Mouse (Mus musculus) heart, adult 11 months (tissue): ENCODE results near the gene Eef2k.
"Not testable (repeated sequence)": the region's sequence is repeated elsewhere in the genome, so short reads cannot be mapped to it uniquely, and the experiment has no call there.

Source experiments
- DNase-seq: peaks from one replicate; pipeline ENCODE4 v3.0.0; 2022

Eef2k gene

DNA sequence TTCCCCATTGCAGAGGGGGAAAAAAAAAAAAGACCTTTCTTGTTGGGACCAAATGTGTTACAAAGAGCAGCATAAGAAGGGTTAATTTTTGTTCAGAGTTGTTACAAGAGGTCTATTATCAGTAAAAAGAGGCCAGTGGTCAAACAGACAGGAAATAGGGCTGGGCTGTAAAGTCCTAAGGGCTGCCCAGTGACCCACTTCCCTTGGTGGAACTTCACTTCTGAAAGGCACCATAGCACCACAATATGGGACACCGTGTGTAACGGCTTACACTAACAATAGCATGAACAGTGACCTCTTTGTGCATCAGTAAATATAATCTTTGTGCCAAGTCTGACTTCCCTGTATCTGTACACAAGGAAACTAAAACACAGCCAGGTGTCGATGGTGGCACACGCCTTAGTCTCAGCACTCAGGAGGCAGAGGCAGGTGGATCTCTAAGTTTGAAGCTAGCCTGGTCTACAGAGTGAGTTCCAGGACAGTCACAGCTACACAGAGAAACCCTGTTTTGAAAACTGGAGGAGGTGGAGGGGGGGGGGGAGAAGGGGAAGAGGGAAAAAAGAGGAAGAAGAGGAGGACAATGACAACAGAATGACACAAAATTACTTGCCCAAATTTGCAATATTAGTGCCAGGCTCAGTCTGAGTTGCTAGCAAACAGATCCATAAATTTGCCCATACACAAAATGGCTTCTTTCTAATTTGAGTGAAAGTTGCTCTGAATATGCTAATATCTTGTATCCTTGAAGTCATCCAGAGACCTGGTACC, 41.1 kb downstream of the Eef2k start:
- DNase-seq: no peak

DNA sequence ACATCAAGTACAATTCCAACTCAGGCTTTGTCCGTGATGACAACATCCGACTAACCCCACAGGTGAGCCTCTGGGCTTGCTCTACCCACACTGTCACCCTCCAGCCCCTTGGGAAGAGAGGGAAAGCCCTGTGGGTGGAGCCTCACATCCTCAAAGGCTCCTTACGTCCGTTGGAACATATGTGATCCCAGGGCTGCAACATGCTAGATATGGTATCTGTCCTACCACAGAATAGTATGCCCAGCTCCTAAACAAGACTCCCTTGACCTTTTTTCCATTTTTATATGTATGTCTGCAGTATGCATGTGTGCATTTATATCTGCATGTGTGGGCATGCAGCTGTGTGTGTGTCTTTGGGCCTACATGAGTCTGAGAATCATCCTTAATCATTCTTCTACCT, 42.1 kb downstream of the Eef2k start:
- DNase-seq: no peak

DNA sequence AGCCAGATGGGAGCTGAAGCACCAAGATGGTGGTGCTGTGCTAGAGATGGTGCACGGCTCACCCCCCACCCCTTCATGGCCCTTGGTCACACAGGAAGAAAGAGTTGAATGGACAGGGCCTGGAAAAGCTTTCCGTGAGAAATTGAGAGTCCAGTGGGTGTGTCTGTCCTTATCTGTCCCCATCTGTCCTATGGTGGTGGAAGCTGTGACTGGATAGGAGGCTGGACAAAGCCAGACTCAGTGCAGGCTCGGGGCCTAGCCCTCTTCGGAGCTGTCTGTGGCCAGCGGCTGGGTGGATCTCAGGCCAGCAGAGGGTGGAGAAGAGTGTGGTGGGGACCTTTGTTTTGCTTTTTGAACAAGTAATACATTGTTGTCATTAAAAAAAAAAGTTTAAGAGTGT, 50.5 kb downstream of the Eef2k start:
- DNase-seq: no peak

DNA sequence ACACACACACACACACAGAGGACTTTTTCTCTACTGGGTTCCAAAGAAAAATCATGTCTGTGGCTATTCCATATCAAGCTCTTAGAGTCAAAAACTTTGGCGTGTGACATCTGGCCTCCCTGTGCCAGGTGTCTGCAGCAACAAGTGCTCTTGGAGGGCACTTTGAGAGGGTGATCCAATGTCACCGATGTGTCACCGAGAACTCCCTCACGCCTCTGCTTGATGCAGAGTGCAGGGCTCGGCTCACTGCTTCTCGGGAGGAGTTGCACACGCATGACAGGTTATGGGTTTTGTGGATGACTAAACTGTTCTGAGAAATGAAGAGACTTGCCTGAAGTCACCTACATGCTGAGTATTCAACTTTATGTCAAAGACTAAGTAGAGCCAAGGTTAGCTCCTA, 54.4 kb downstream of the Eef2k start:
- peak; percentile 86 for DNase-seq

DNA sequence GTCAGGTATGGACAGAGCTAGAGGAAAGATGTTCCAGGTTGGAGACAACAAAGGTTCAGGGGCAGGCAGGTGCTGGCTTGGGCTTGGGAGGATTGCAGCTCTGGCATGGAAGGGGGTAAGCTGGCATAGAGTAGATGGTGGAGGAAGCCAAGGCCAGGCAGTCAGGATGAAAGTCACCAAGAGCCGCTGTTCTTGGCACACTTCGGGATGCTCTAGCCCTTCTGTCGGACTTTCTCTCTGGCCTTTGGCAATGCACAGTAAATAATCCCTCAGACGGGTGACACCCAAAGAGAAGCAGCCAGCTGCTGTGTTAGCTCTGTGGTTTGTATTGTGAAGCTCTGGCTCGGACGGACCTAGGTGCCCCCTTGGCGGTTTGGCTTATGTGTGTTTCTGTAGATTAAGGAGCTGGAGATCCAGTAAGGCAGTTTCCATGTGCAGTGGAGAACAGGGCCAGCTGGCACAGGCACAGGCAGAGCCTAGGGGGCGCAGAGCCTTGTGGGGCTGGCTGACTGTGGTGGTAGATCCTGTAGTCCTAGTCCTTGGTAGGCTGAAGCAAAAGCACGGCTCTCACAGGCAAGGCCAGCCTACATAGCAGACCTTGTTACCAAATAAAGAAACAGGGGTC, 55.2 kb downstream of the Eef2k start:
- no peak for DNase-seq

DNA sequence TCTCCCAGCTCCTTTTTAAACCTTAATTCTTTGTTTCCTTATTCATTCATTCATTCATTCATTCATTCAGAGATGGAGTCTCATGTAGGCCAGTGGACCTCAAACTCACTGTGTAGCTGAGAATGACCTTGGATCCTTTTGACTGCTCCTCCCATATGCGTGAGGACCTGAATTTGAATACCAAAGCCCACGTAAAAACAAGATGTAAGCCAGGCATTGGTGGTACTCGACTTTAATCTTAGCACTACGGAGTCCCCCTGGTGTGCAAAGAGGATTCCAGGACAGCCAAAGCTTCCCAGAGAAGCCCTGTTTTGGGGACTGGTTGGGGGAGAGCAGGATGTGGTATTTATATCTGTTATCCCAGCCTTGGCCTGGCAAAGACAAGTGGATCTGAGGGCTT, 57.6 kb downstream of the Eef2k start:
- no peak for DNase-seq

DNA sequence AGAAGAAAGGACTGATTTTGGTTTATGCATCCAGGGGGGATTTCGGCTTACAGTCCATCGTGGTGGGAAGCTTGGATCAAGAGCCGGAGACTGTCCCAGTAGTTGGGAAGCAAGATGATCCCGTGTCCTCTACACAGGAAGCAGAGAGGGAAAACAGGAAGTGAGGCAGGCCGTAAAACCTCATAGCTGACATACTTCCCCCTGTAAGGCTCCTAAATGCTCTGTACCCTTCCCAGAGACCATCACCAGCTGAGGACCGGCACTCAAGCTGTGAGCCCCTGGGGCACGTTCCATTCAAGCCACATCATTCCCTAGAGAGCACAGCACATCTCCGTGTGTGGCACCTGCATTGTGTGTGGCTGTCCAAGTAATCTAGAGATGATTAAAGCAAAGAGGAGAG, 59.1 kb downstream of the Eef2k start:
- peak; percentile 92 for DNase-seq

DNA sequence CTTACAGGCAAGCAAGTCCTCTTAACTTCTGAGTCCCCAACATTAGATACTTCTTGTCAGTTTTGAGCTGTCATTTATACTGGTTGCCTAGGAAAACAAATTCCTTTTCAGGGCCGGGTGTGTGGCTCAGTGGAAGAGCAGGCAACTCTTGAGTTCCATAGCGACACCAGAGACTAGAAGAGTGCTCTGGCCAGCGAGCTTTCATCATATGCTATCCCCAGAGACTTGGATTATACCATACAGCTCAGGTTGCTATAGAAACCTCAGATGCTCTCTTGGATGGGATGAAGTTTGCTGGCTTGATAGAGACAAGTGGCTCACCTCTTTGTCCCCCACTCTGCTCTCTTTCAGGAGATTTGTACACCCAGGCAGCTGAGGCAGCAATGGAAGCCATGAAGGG, 60.3 kb downstream of the Eef2k start:
- no peak for DNase-seq

DNA sequence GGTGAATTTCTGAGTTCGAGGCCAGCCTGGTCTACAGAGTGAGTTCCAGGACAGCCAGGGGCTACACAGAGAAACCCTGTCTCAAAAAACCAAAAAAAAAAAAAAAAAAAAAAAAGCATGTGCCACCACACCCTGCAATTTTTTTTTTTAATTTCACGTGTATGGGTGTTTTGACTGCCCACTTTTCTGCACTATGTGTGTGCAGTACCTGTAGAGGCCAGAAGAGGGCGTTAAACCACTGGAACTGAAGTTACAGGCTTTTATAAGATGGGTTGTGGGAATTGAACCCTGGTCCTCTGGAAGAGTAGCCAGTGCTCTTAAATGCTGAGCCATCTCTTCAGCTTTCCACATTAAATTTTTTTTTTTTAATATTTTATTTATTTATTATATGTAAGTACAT, 67.5 kb downstream of the Eef2k start:
- not testable (repeated sequence) for DNase-seq

DNA sequence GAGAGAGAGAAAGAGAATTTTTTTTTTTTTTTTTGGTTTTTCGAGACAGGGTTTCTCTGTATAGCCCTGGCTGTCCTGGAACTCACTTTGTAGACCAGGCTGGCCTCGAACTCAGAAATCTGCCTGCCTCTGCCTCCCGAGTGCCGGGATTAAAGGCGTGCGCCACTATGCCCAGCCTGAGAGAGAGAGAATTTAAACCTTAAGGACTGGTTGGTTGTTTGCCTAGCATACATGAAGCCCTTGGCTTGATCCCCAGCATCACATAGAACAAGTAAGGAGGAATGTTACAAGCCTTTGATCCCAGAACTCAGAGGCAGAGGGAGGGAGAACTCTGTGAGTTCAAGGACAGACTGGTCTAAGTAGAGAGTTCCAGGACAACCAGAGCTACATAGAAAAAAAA, 68.6 kb downstream of the Eef2k start:
- DNase-seq: not testable (repeated sequence)

DNA sequence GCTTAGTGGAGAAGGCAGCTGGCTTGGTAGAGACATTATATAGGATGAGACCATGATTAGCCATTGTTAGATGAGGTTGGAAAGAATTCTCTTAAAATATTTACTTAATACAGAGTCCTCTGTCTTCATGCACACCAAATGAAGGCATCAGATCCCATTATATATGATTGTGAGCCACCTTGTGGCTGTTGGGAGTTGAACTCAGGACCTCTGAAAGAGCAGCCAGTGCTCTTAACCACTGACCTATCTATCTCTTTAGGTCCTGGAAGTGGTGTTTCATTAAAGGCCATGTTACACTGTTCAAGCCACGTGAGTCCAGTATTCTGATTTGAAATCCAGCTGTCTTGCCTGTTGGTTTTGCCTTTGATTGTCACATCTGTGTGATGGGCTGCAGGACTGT, 70.7 kb downstream of the Eef2k start:
- no peak for DNase-seq

DNA sequence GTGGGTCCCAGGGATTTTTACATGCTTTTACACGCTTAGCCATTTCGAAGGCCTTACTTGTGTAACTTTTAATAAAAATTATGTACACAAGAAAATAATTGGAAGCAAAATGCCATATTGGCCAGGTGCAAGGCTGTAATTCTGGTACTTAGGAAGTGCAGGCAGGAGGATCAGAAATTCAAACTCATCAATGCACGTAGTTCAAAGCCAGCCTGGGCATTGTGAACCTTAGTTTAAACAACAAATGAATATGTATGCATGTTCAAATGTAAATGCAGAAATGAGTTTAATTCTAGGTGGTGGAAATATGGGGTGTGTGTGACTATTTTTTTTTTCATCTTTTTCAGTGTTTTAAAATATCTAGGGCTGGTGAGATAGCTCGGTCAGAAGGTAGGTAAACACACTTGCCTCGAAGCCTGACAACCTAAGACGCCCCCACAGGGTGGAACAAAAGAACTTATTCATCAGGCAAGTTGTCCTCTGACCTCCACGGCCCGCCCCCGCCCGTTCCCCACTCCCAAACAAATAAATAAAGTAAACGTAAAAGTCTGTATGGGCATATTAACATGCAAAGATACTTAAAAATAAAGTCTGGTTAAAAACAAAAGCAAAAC, 73.7 kb downstream of the Eef2k start:
- no peak for DNase-seq

DNA sequence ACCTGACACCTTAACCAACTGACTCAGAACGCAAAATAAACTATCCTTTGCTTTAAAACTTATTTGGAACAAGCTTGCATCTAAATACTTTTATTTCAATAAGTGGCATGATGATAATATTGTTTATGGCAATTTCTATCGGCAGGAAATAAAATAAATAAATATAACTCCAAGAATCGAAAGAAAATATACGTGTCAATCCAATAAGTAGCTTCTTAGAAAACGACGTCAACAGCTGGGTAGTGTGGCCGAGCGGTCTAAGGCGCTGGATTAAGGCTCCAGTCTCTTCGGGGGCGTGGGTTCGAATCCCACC, 74.6 kb downstream of the Eef2k start:
- DNase-seq: no peak

DNA sequence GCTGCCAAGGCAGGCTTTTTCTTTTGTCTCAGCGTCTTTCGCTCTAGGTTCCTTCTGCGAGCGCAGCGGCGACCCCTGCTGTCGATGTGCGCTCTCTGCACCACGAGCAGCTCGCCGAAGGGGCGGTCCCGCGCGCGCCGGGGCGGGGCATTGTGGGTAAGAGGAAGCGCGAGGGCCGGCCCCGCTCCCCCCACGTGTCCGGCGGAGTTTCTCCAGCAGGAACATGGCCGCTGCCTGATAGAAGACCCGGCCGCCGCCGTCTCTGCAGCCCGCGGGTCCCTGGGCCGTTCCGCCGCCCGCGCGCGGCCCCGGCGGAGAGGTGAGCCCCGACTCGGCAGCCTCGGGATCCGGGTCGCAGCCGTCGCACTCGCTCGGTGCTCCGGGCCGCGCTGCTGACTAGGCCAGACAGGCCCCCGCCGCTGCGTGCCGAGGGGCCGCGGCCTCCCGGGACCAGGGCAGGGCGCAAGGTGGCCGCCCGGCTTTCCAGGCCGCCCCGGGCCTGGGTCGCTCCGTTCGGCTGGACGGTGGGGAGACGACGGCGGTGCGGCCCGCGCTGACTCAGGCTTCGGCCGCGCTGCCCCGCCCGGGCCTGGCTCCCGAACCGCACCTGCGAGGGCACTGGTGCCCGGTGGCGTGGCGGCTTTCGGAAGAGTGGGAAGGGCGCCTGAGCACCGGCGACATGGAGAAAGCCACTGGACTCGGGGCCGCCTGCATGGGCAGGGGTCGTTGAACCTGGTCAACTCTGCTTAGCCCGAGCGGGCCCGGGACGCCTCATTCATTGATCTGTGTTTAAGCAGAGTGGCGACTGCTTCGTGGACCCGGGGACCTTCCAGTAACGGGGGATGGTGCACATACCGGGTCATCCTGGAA, 75.2 kb downstream of the Eef2k start, which contains the start of gene Polr3e:
Gene Polr3e, plus strand, starts transcription at position 153 of the 870 bp plus-strand sequence.
- DNase-seq: peak; percentile 100

DNA sequence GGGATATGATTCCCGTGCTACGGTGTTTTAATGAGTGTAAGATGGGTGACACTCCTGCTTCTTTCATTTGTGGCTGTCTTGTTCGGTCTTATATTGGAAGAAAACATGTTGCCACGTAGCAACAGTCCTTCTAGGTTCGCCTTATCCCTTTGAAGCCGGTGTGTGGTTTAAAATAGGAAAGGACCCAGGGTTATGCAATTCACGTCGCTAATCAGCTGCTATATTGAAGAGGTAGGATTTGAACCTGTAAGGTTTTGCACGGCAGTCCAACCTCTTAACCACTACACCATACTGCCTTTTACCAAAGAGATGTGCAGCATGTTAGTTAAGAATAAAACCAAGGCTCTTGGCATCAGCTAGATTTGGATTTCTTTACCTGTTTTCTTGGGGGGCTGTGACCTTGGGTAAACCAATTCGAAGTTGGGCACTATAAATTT, 75.9 kb downstream of the Eef2k start:
- DNase-seq: peak; percentile 96

DNA sequence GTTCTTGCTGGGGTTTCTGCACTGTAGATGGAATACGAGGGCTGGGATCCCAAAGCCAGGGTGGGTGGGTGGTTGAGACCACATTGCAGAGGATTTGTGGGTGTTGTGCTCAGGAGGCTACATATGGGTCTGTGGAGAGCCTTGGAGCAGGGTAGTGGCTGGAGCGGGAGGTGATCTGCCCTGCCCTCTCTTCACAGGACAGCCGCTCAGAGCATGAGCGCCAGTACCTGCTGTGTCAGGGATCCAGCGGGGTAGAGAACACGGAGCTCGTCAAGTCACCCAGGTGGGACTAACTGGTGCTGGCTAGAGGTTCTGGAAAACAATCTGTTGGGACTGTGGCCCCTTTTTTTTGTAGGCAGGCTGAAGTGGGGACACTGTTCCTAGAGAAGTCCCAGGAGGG, 90.5 kb downstream of the Eef2k start:
- DNase-seq: peak; percentile 83

DNA sequence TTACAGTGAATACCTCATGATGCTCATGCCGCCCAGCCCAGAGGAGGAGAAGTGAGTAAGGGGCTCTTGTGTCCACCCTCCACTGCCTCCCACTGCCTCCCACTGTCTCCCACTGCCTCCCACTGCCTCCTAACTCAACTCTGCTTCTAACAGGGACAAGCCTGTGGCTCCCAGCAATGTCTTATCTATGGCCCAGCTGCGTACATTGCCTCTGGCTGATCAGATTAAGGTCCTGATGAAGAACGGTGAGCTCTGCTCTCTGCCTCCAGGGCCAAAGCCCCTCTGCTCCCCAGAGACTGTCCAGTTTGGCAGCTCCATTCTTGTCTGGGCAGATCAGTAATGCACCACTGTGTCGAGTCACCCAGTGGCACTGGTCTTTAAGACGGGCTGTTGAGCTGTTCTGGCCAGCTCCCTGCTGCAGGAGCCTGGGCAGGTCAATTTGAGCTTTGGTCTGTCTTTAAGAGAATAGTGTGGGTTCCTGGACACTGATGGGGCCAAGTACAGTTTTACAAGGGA, 91.1 kb downstream of the Eef2k start:
- DNase-seq: peak; percentile 90

DNA sequence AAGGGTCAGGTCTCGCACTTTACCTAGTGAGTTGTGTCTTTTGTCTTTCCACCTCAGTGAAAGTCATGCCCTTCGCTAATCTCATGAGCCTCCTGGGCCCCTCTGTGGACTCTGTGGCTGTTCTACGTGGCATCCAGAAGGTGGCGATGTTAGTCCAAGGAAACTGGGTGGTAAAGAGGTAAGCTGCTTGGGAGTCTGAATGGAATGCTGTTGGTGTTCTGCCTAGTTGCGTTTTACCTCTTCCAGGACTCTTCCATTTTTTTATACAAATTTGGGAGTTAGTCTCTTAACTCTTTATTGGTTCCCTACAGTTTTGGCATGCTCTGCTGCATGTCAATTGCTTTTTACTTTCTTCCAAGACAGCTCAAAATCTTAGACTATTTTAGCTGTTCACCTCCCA, 92.1 kb downstream of the Eef2k start:
- DNase-seq: peak; percentile 94

DNA sequence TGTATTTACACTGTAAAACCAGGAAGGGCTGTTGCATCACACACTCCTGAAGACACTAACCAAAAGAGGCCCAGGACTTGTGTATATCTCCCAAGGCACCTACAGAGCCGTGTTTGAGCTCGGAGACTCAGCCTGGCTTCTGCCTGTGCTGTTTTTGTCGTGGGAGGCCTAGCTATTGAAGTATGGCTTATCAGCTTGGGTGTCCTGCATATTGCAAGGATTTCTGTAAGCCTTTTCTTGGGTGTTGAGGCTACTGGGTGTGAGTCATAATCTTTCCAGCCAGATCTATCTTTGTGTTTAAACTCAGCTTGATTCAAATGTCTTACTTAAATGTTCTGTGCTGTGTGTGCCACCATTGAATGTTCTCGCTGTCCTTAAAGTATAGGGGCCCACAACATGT, 93.9 kb downstream of the Eef2k start:
- no peak for DNase-seq

DNA sequence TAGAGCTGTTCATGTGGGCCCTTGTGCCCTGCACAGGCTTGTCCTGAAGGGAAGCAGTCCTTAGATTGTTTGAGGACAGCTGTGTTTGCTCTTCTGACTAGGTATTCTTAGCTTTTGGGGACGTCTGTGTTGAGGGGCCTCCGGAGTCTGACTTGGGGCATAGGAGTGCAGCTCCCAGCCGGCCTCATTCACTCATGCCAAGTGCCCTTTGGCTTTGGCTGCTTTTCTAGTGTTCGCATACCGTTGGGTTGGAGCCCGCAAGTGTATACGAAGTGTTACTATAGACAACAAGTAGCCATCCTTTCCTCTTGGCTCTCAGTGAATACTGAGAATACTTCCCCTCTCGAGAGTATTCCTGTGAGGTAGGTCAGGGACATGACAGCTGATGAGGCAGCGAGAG, 95.6 kb downstream of the Eef2k start:
- peak; percentile 73 for DNase-seq

DNA sequence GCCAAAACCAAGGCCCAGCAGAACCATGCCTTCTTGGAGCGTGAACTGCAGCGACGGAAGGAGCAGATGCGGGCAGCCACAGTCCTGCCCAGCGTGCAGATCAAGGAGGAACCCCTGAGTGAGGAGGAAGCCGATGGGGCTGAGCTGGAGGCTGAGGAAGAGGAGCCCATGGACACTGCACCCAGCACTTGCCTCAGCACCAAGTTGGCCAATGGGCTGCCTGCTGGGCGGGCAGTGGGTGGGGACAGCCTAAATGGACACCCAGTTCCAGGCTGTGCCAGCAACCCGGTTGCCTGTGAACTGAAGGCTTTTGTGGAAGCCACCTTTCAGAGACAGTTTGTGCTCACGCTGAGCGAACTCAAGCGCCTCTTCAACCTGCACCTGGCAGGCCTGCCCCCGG, 97.7 kb downstream of the Eef2k start:
- peak; percentile 96 for DNase-seq

DNA sequence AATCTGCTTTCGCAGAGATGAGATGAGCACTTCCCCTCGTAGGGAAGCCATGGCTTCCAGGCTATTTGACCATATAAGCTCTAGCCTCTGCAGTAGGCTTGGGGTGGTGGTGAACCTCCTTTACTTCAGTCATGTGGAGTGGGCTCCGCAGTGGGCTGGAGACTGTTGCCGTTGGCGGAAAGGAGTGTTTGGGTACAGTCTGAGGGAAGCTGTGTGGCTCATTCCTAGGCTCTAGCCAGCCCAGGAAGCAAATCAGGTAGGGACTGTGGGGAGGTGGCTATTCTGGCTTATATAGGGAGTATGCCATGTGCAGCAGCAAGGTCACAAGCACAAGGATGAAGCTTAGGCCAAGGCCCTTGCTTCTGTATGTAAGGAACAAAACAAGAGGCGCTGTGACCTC, 98.6 kb downstream of the Eef2k start:
- DNase-seq: peak; percentile 66

DNA sequence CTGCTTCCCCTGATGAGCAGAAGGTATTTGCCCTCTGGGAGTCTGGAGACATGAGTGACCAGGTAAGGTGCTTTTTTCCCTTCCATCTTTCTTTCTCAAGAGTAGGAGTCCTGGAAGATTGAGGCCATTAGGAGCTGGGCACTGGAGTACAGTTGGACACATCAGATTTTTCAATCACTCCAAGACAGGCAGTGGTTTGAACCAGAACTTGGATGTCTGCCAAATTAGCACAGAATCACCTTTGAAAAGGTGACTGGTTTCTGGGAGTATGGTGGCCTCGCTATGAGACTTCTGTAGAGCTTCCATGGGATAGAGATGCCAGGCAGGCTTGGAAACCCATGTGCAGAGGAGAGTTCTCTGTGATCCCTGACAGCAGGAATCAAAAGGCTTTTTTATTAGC, 99.9 kb downstream of the Eef2k start:
- DNase-seq: no peak
